Mouse (Mus musculus) kidney, adult 2 months (tissue): ENCODE measurements around the gene Glipr1.

ENCODE experiments used
- CTCF ChIP-seq: fragments of 200-500 bp; conservative IDR thresholded peaks from 2 replicates; pipeline ENCODE4 v1.5.1; 2011; ENCODE audit warnings: low read depth, mild to moderate bottlenecking, control low read depth, low read length, moderate library complexity, mixed read lengths; ENCODE audit not compliant: insufficient read depth, insufficient read length
- POLR2A ChIP-seq: fragments of 200-500 bp; IDR thresholded peaks from one replicate; pipeline ENCODE4 v1.6.1; 2011; ENCODE audit warnings: low read depth, low read length, control low read depth

GRCm38 (mm10) chr10:111986453-111986852 is 16.0 kb downstream of the Glipr1 start:
- TF ChIP-seq CTCF: no peak
- TF ChIP-seq POLR2A: no peak
